Mouse (Mus musculus) thymus, postnatal 25 days (tissue): ENCODE results near the gene Slc44a5.
A peak's percentile ranks its signal among the peaks of the same experiment; 100 is the strongest.

ENCODE experiments used
- DNase-seq: peaks from one replicate; pipeline ENCODE4 v3.0.0; 2022

Slc44a5 gene

GRCm38 (mm10) chr3:153973171-153973948, at the start of gene Slc44a5:
Slc44a5 (plus strand) TSS chr3:153973436.
- DNase-seq, result no peak

GRCm38 (mm10) chr3:153926333-153926732, 46.9 kb upstream of the Slc44a5 start:
- DNase-seq, result no peak

- DNase-seq, result no peak
Observed at GRCm38 (mm10) chr3:153929526-153929925, 43.7 kb upstream of the Slc44a5 start.

GRCm38 (mm10) chr3:153932461-153932860, 40.8 kb upstream of the Slc44a5 start:
- DNase-seq, result no peak

- DNase-seq, result no peak
Observed at GRCm38 (mm10) chr3:153935878-153936277, 37.4 kb upstream of the Slc44a5 start.

GRCm38 (mm10) chr3:153937116-153937810, 36.0 kb upstream of the Slc44a5 start:
- DNase-seq, result no peak

GRCm38 (mm10) chr3:153940021-153940420, 33.2 kb upstream of the Slc44a5 start:
- no peak for DNase-seq

- no peak for DNase-seq
Observed at GRCm38 (mm10) chr3:153940486-153940885, 32.8 kb upstream of the Slc44a5 start.

- DNase-seq, result no peak
Observed at GRCm38 (mm10) chr3:153941613-153942012, 31.6 kb upstream of the Slc44a5 start.

GRCm38 (mm10) chr3:153943003-153943640, 30.1 kb upstream of the Slc44a5 start:
- DNase-seq, result no peak

GRCm38 (mm10) chr3:153943901-153944334, 29.3 kb upstream of the Slc44a5 start:
- no peak for DNase-seq

- peak; percentile 99 for DNase-seq
Observed at GRCm38 (mm10) chr3:153944335-153944990, 28.8 kb upstream of the Slc44a5 start, which contains the start of gene Acadm. Acadm (minus strand) TSS chr3:153944632.

GRCm38 (mm10) chr3:153947271-153947670, 26.0 kb upstream of the Slc44a5 start:
- no peak for DNase-seq

GRCm38 (mm10) chr3:153948176-153948575, 25.1 kb upstream of the Slc44a5 start:
- no peak for DNase-seq

GRCm38 (mm10) chr3:153957916-153958315, 15.3 kb upstream of the Slc44a5 start:
- DNase-seq, result no peak

- DNase-seq, result no peak
Observed at GRCm38 (mm10) chr3:153959035-153959730, 14.1 kb upstream of the Slc44a5 start.

GRCm38 (mm10) chr3:153959731-153960207, 13.5 kb upstream of the Slc44a5 start:
- no peak for DNase-seq

GRCm38 (mm10) chr3:153960884-153961283, 12.4 kb upstream of the Slc44a5 start:
- DNase-seq, result no peak

- DNase-seq, result peak; percentile 17
Observed at GRCm38 (mm10) chr3:153961632-153962389, 11.4 kb upstream of the Slc44a5 start.

- DNase-seq, result no peak
Observed at GRCm38 (mm10) chr3:153967447-153967846, 5.8 kb upstream of the Slc44a5 start.

GRCm38 (mm10) chr3:153968549-153968948, 4.7 kb upstream of the Slc44a5 start:
- DNase-seq, result peak; percentile 33
